Mouse (Mus musculus) layer of hippocampus, postnatal 10 days (tissue): ENCODE results near the gene Cdkl2. TPM values are rescaled to one million over a fixed set of nuclear protein-coding genes. Genes with fewer than 3 reads are reported as not detected.

Experiments
- DNase-seq, 2 experiments: peaks; one replicate each; pipeline ENCODE4 v3.0.0; 2021; ENCODE audit warnings: low spot score in 2 of 2
- total RNA-seq, 2 experiments: library from RNA; stranded (reverse); gene quantifications; 2 replicates each; pipeline ENCODE4 v1.2.3; 2021

The Cdkl2 gene
- total RNA-seq, 2 experiments from 2014 or later = 84.3 to 87.2 TPM

DNA sequence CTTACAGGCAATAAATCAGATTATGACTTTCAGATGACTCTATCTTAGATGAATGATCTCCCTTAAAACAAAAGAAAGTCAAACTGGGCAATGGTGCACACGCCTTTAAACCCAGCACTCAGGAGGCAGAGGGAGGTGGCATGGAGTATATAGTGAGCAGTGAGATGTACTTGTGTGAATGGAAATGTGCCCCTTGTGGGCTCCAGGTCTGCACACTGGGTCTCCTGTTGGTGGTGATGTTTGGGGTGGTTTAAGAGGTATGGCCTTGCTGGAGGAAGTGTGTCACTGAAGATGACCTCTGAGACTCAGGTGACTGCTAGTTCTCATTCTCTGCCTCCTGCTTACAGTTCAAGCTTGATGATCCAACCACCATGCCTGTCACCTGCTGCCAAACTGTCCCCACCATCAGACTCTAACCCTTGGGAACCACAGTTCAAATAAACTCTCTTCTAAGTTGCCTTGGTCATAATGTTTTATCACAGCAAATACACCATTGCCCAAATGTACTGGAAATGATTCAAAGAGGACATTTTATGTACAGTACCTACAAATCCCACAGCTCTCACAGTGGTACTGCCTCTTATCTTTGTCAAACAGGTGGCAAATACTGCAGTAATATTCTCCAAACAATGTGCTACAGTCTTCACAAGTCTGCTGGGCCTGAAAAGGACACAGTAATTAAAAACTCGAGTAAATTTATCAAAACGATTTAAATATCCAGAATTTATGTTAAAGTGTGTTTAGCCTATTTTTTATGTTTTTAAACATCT is 86.5 kb downstream of the Cdkl2 start:
- DNase-seq = no peak

Other genes with a start within 250 kb of the Cdkl2 start
- 10 to 100 TPM; 48.0 to 53.2 TPM for gene Rchy1, start 80.8 kb downstream of the Cdkl2 start, total RNA-seq
- under 1 TPM in 1 of 2 experiments, not detected in 1; 0.22 TPM for gene Odaph, start 56.4 kb downstream of the Cdkl2 start, total RNA-seq
- gene G3bp2, start 39.8 kb upstream of the Cdkl2 start, total RNA-seq = 100 to 1,000 TPM; 178 to 181 TPM
- gene Uso1, start 94.1 kb upstream of the Cdkl2 start, total RNA-seq = 10 to 100 TPM; 67.4 to 68.2 TPM
- gene U90926, start 171.5 kb upstream of the Cdkl2 start, total RNA-seq = not detected
- under 1 TPM in 1 of 2 experiments, not detected in 1; 0.40 TPM for gene Ppef2, start 212.4 kb upstream of the Cdkl2 start, total RNA-seq
- gene Naaa, start 234.3 kb upstream of the Cdkl2 start, total RNA-seq = 10 to 100 TPM; 28.8 to 32.0 TPM